Mouse (Mus musculus): ENCODE data around the gene Nrf1. TPM values are rescaled to one million over a fixed set of nuclear protein-coding genes. Genes with fewer than 3 reads are reported as not detected.

Nrf1 gene
- polyA plus RNA-seq, 2 experiments: 31.2 to 33.1 TPM

- Histone ChIP-seq H3K9ac (replicated peaks) (no peak overlapping the region), H3K4me3 (ENCODE audit: insufficient read depth in 1 of 2, low read depth in 2 of 2, low read length in 2 of 2) (no peak overlapping the region), H3K27ac (no peak overlapping the region), H3K4me1 (replicated peaks; ENCODE audit: control insufficient read depth in 2 of 2, insufficient read depth in 2 of 2, low read length in 1 of 2) (peaks cover 0 to 2% of the 10 kb centered on the region in 2 experiments; a peak in 1 of 4 replicates), H3K4me2 (ENCODE audit: low read depth) (no peak overlapping the region), H3K36me3 (replicated peaks; ENCODE audit: control insufficient read depth, insufficient read depth, low read depth) (no peaks in the 10 kb centered on the region), H3K27me3 (ENCODE audit: control insufficient read depth, insufficient read depth, low read length) (no peaks in the 10 kb centered on the region), H3K9me3 (ENCODE audit: control insufficient read depth, low read length) (no peaks in the 10 kb centered on the region; the same call in 1 of the 2 replicates)
- ATAC-seq (ENCODE audit: insufficient read depth) (no peak), DNase-seq (ENCODE audit: low read depth in 3 of 3, low spot score in 3 of 3) (no peak)
- no peak for TF ChIP-seq EP300 (IDR thresholded peaks at IDR 0.05; ENCODE audit: low read depth)
- no peak for TF ChIP-seq CTCF (IDR thresholded peaks at IDR 0.05; ENCODE audit: low read depth)
- WGBS (ENCODE audit: insufficient replicate concordance): 31% methylated on average over 10 of the region's 10 CpGs
These were observed 21.0 kb upstream of the Nrf1 start for GRCm38 (mm10) chr6:30026799-30027198.

GRCm38 (mm10) chr6:30028358-30028757, 19.4 kb upstream of the Nrf1 start:
- Histone ChIP-seq H3K27me3 (ENCODE audit: control insufficient read depth, insufficient read depth, low read length) (no peaks in the 10 kb centered on the region), H3K4me1 (replicated peaks; ENCODE audit: control insufficient read depth in 2 of 2, insufficient read depth in 2 of 2, low read length in 1 of 2) (peaks cover 0 to 2% of the 10 kb centered on the region in 2 experiments; a peak in 1 of 4 replicates), H3K4me2 (ENCODE audit: low read depth) (no peak overlapping the region), H3K36me3 (replicated peaks; ENCODE audit: control insufficient read depth, insufficient read depth, low read depth) (no peaks in the 10 kb centered on the region), H3K9me3 (ENCODE audit: control insufficient read depth, low read length) (no peaks in the 10 kb centered on the region), H3K4me3 (ENCODE audit: insufficient read depth in 1 of 2, low read depth in 2 of 2, low read length in 2 of 2) (no peak overlapping the region), H3K27ac (no peak overlapping the region), H3K9ac (replicated peaks) (no peak overlapping the region)
- ATAC-seq (ENCODE audit: insufficient read depth) (no peak), DNase-seq (ENCODE audit: low read depth in 3 of 3, low spot score in 3 of 3) (no peak)
- whole genome bisulfite sequencing (ENCODE audit: insufficient replicate concordance): 59% methylated on average over 4 of the region's 4 CpGs
- TF ChIP-seq CTCF (IDR thresholded peaks at IDR 0.05; ENCODE audit: low read depth): no peak
- no peak for TF ChIP-seq EP300 (IDR thresholded peaks at IDR 0.05; ENCODE audit: low read depth)

- H3K9ac ChIP-seq (replicated peaks): no peak overlapping the region
- no peak for TF ChIP-seq EP300 (IDR thresholded peaks at IDR 0.05; ENCODE audit: low read depth)
- TF ChIP-seq CTCF (IDR thresholded peaks at IDR 0.05; ENCODE audit: low read depth): no peak
- H3K4me3 ChIP-seq (ENCODE audit: insufficient read depth in 1 of 2, low read depth in 2 of 2, low read length in 2 of 2): no peak overlapping the region
- no peaks in the 10 kb centered on the region for H3K36me3 ChIP-seq (replicated peaks; ENCODE audit: control insufficient read depth, insufficient read depth, low read depth)
- 20% methylated on average over 4 of the region's 4 CpGs for WGBS (ENCODE audit: insufficient replicate concordance)
- no peak for ATAC-seq (ENCODE audit: insufficient read depth)
- 0 out of 4 replicates have a peak, but pooled peaks cover 0 to 2% of the 10 kb centered on the region in 2 experiments for H3K4me1 ChIP-seq (replicated peaks; ENCODE audit: control insufficient read depth in 2 of 2, insufficient read depth in 2 of 2, low read length in 1 of 2)
- no peaks in the 10 kb centered on the region for H3K9me3 ChIP-seq (ENCODE audit: control insufficient read depth, low read length)
- no peak overlapping the region for H3K27ac ChIP-seq
- DNase-seq (ENCODE audit: low read depth in 3 of 3, low spot score in 3 of 3): no peak
- no peak overlapping the region for H3K4me2 ChIP-seq (ENCODE audit: low read depth)
- no peaks in the 10 kb centered on the region for H3K27me3 ChIP-seq (ENCODE audit: control insufficient read depth, insufficient read depth, low read length)
These were observed 12.7 kb upstream of the Nrf1 start for GRCm38 (mm10) chr6:30035112-30035511.

GRCm38 (mm10) chr6:30041498-30041897, 6.3 kb upstream of the Nrf1 start:
- Histone ChIP-seq H3K36me3 (replicated peaks; ENCODE audit: control insufficient read depth, insufficient read depth, low read depth) (no peaks in the 10 kb centered on the region; the same call in 1 of the 2 replicates), H3K9me3 (ENCODE audit: control insufficient read depth, low read length) (no peaks in the 10 kb centered on the region), H3K27me3 (ENCODE audit: control insufficient read depth, insufficient read depth, low read length) (no peaks in the 10 kb centered on the region), H3K4me1 (replicated peaks; ENCODE audit: control insufficient read depth in 2 of 2, insufficient read depth in 2 of 2, low read length in 1 of 2) (peaks cover 6 to 9% of the 10 kb centered on the region in 2 experiments; a peak in 3 of 4 replicates), H3K4me3 (ENCODE audit: insufficient read depth in 1 of 2, low read depth in 2 of 2, low read length in 2 of 2) (no peak overlapping the region), H3K4me2 (ENCODE audit: low read depth) (no peak overlapping the region), H3K27ac (no peak overlapping the region), H3K9ac (replicated peaks) (no peak overlapping the region)
- DNase-seq (ENCODE audit: low read depth in 3 of 3, low spot score in 3 of 3): no peak
- 3% methylated on average over 1 of the region's 1 CpGs for WGBS (ENCODE audit: insufficient replicate concordance)
- ATAC-seq (ENCODE audit: insufficient read depth): no peak
- TF ChIP-seq EP300 (IDR thresholded peaks at IDR 0.05; ENCODE audit: low read depth) (no peak), CTCF (IDR thresholded peaks at IDR 0.05; ENCODE audit: low read depth) (no peak)

- Histone ChIP-seq H3K27ac (no peak overlapping the region), H3K9ac (replicated peaks) (no peak overlapping the region), H3K36me3 (replicated peaks; ENCODE audit: control insufficient read depth, insufficient read depth, low read depth) (no peaks in the 10 kb centered on the region; the same call in 1 of the 2 replicates), H3K9me3 (ENCODE audit: control insufficient read depth, low read length) (no peaks in the 10 kb centered on the region), H3K27me3 (ENCODE audit: control insufficient read depth, insufficient read depth, low read length) (no peaks in the 10 kb centered on the region), H3K4me3 (ENCODE audit: insufficient read depth in 1 of 2, low read depth in 2 of 2, low read length in 2 of 2) (no peak overlapping the region), H3K4me1 (replicated peaks; ENCODE audit: control insufficient read depth in 2 of 2, insufficient read depth in 2 of 2, low read length in 1 of 2) (peaks cover 10 to 15% of the 10 kb centered on the region in 2 experiments; a peak in 3 of 4 replicates), H3K4me2 (ENCODE audit: low read depth) (no peak overlapping the region)
- ATAC-seq (ENCODE audit: insufficient read depth) (no peak), DNase-seq (ENCODE audit: low read depth in 3 of 3, low spot score in 3 of 3) (no peak)
- TF ChIP-seq EP300 (IDR thresholded peaks at IDR 0.05; ENCODE audit: low read depth) (no peak), CTCF (IDR thresholded peaks at IDR 0.05; ENCODE audit: low read depth) (no peak)
- 35% methylated on average over 3 of the region's 3 CpGs for WGBS (ENCODE audit: insufficient replicate concordance)
These were observed 5.3 kb upstream of the Nrf1 start for GRCm38 (mm10) chr6:30042483-30042882.

All from liver, embryonic 14.5 days (tissue).